Mouse (Mus musculus) macrophage (primary cell): ENCODE measurements around the gene Nr2f6. TPM values are rescaled to one million over a fixed set of nuclear protein-coding genes. Genes with fewer than 3 reads are reported as not detected.

ENCODE experiments used
- H3K27ac ChIP-seq: fragments of 350-480 bp; formaldehyde crosslinking; 2 replicates; pipeline ENCODE4 v1.9.0; 2021
- H3K36me3 ChIP-seq: fragments of 350-480 bp; formaldehyde crosslinking; 2 replicates; pipeline ENCODE4 v1.9.0; 2021; ENCODE audit errors: inconsistent target
- H3K4me3 ChIP-seq: fragments of 350-480 bp; formaldehyde crosslinking; 2 replicates; pipeline ENCODE4 v1.9.0; 2021; ENCODE audit errors: inconsistent target
- H3K79me2 ChIP-seq: fragments of 350-480 bp; formaldehyde crosslinking; 2 replicates; pipeline ENCODE4 v1.9.0; 2021; ENCODE audit errors: inconsistent target
- WGBS: methylation state at CpG from one replicate; pipeline ENCODE4 v1.1.7; 2026; ENCODE audit warnings: inconsistent platforms; ENCODE audit not compliant: missing documents; 5-methylcytosine and 5-hydroxymethylcytosine counted together
- polyA plus RNA-seq: library from polyadenylated mRNA; stranded (reverse); fragments of 250-400 nt; gene quantifications from 3 replicates; pipeline ENCODE4 v1.2.4, GENCODE M21; 2018; ENCODE audit warnings: inconsistent platforms

The Nr2f6 gene
- polyA plus RNA-seq, 1 experiment from 2014 or later = 3.7 TPM

- WGBS = 19% methylated on average over 69 of the region's 72 CpGs
Observed at GRCm38 (mm10) chr8:71380178-71381171, 1.3 kb downstream of the Nr2f6 start.

GRCm38 (mm10) chr8:71379512-71380075, 2.2 kb downstream of the Nr2f6 start:
- Histone ChIP-seq H3K27ac (no peak overlapping the region), H3K79me2 (no peaks in the 10 kb centered on the region), H3K36me3 (no peaks in the 10 kb centered on the region), H3K4me3 (no peak overlapping the region)
- WGBS = 94% methylated on average over 3 of the region's 3 CpGs

More at GRCm38 (mm10) chr8:71380178-71381171, 1.3 kb downstream of the Nr2f6 start:
- Histone ChIP-seq H3K27ac (no peak overlapping the region), H3K79me2 (no peaks in the 10 kb centered on the region), H3K4me3 (peak overlapping the region; percentile 12; the same call in 1 of the 2 replicates), H3K36me3 (no peaks in the 10 kb centered on the region)

DNA sequence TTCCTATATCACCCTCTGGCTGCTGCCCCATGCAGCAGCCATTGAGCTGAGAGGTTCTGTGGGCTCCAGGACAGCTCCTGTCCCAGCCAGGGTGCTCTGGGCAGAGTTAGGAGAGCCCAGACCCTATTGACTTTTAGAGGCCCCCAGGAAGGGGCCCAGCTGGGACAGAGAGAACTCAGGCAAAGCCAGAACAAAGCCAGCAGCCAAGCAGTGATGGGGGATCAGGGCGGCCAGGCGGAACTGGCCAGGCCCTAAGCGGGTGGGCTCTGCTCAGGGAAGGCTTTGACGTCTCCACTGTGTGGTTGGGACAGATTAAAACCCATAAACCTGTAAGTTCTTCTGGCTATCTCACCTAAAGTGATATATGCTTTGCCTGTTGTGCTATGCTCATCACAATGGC, 2.8 kb downstream of the Nr2f6 start:
- 96% methylated on average over 4 of the region's 4 CpGs for WGBS
- Histone ChIP-seq H3K4me3 (no peak overlapping the region), H3K79me2 (no peaks in the 10 kb centered on the region), H3K27ac (no peak overlapping the region), H3K36me3 (no peaks in the 10 kb centered on the region)

- H3K4me3 ChIP-seq = no peak overlapping the region
- 75% methylated on average over 8 of the region's 8 CpGs for WGBS
- H3K36me3 ChIP-seq = no peaks in the 10 kb centered on the region
- no peak overlapping the region for H3K27ac ChIP-seq
- H3K79me2 ChIP-seq = no peaks in the 10 kb centered on the region
Observed at GRCm38 (mm10) chr8:71376423-71377030, 5.2 kb downstream of the Nr2f6 start.

DNA sequence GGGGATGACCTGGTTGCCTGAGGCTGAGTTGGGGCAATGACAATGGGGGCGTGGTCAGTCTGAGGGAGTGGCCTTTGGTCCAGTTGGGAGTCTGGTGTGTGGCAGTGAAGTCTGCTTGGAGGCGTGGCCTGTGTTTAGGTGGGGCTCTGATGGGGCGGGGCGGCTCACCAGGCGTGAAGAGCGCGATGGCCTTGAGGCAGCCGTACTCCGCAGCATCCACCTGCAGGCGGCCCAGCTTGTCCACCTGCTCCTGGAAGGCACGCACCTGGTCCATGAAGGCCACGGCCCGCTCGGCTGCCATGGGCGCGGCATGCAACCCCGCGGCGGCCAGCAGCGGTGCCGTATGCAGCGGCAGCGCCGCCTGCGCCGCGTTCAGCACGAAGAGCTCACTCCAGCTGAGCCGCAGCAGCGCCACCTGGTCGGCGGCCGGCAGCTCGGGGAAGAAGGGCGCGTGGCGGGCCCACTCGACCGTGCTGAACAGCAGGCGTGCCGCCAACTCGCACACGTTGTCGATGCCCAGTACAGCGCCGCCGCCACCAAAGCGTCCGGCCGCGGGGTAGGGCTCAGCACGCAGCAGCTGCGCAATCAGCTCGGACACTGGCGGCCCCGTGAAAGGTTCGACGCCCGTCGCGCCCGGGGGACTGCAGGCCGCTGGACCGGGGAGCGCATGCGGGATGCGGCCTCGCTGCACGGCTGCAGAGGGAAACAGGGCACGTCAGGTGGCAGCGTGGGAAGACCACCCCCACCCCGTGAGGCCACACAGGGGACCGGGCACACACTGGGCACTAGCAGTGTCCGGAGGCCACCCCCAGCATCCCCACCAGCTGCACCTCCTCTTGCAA, 6.0 kb downstream of the Nr2f6 start:
- 21% methylated on average over 74 of the region's 74 CpGs for WGBS
- no peaks in the 10 kb centered on the region for H3K36me3 ChIP-seq
- no peak overlapping the region for H3K4me3 ChIP-seq
- H3K79me2 ChIP-seq = no peaks in the 10 kb centered on the region
- H3K27ac ChIP-seq = no peak overlapping the region

- H3K36me3 ChIP-seq = peaks cover 1% of the 10 kb centered on the region; the same call in 1 of the 2 replicates
- WGBS = 89% methylated on average over 17 of the region's 17 CpGs
Observed at GRCm38 (mm10) chr8:71374616-71375206, 7.0 kb downstream of the Nr2f6 start.

GRCm38 (mm10) chr8:71373000-71373399, 8.8 kb downstream of the Nr2f6 start:
- Histone ChIP-seq H3K79me2 (peaks cover 13% of the 10 kb centered on the region; the same call in 1 of the 2 replicates), H3K27ac (no peak overlapping the region), H3K36me3 (peaks cover 8% of the 10 kb centered on the region; the same call in 1 of the 2 replicates), H3K4me3 (no peak overlapping the region)
- WGBS = 100% methylated on average over 3 of the region's 3 CpGs

More at GRCm38 (mm10) chr8:71374616-71375206, 7.0 kb downstream of the Nr2f6 start:
- Histone ChIP-seq H3K79me2 (peaks cover 2% of the 10 kb centered on the region; the same call in 1 of the 2 replicates), H3K27ac (no peak overlapping the region), H3K4me3 (no peak overlapping the region)

GRCm38 (mm10) chr8:71372427-71372826, 9.3 kb downstream of the Nr2f6 start:
- peaks cover 8% of the 10 kb centered on the region; the same call in 1 of the 2 replicates for H3K36me3 ChIP-seq
- WGBS = 97% methylated on average over 10 of the region's 12 CpGs
- H3K79me2 ChIP-seq = peaks cover 13% of the 10 kb centered on the region; the same call in 1 of the 2 replicates
- no peak overlapping the region for H3K4me3 ChIP-seq
- H3K27ac ChIP-seq = no peak overlapping the region

GRCm38 (mm10) chr8:71371236-71371848, 10.4 kb downstream of the Nr2f6 start, which contains the start of gene Ocel1:
Gene Ocel1 (plus strand): TSS chr8:71371298.
- under 1% methylated on average over 65 of the region's 68 CpGs for WGBS
- peaks cover 8% of the 10 kb centered on the region; the same call in 1 of the 2 replicates for H3K36me3 ChIP-seq

DNA sequence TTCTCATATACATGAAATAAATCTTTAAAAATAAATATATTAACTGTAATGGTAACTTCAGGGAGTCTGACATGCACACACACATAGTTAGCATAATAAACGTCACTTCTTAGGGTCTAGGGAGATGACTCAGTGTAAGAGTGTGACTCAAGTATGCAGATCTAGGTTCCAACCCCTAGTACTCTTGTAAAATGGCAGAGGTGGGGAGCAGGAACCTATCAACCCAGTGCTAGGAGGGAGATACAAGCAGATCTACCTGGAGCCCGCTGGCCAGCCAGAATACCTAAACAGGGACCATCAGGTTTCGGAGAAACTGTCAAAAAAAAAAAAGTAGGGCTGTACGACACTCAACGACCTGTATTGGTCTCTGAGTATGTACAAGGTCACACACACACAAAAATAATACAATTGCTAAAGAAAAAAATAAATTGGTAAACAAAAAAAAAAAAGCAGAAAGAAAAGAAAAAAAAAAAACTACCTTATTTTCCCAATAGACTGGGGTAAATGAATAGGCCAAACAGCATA, 11.0 kb downstream of the Nr2f6 start:
- peak overlapping the region; percentile 47 for H3K27ac ChIP-seq
- WGBS = 7% methylated on average over 3 of the region's 5 CpGs
- peaks cover 8% of the 10 kb centered on the region; the same call in 1 of the 2 replicates for H3K36me3 ChIP-seq
- peaks cover 13% of the 10 kb centered on the region; the same call in 1 of the 2 replicates for H3K79me2 ChIP-seq
- H3K4me3 ChIP-seq = peak overlapping the region; percentile 29

More at GRCm38 (mm10) chr8:71371236-71371848, 10.4 kb downstream of the Nr2f6 start, which contains the start of gene Ocel1:
- Histone ChIP-seq H3K4me3 (peak within 1 kb of the TSS; percentile 29), H3K27ac (peak within 1 kb of the TSS; percentile 62), H3K79me2 (peaks cover 13% of the 10 kb centered on the region; the same call in 1 of the 2 replicates)

- peak overlapping the region; percentile 97 for H3K27ac ChIP-seq
- peaks cover 13% of the 10 kb centered on the region; the same call in 1 of the 2 replicates for H3K79me2 ChIP-seq
- 93% methylated on average over 10 of the region's 10 CpGs for WGBS
- no peak overlapping the region for H3K4me3 ChIP-seq
- H3K36me3 ChIP-seq = peaks cover 8% of the 10 kb centered on the region; the same call in 1 of the 2 replicates
Observed at GRCm38 (mm10) chr8:71369040-71369718, 12.6 kb downstream of the Nr2f6 start.

DNA sequence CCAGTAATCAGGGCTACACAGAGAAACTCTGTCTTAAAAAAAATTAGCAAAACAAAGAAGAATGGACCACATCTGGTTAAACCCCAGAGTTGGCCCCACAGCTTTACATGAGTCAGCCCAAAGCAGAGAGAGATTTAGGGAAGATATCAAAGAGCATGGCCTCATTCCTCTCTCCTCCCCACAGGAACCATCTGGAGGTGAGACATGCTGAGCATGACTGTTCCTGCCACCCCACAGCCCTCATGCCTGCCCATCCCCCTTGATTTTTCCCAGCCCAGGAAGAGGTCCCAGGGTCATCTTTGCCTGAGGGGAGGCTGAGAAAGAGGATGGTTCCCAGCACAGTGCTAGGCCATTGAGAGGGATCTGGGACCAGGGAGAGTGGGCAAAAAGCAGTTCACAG, 13.4 kb downstream of the Nr2f6 start:
- peak overlapping the region; percentile 75 for H3K4me3 ChIP-seq

More for the DNA sequence above, 13.4 kb downstream of the Nr2f6 start:
- H3K79me2 ChIP-seq = peaks cover 13% of the 10 kb centered on the region; the same call in 1 of the 2 replicates
- H3K36me3 ChIP-seq = peaks cover 8% of the 10 kb centered on the region; the same call in 1 of the 2 replicates
- peak overlapping the region; percentile 97 for H3K27ac ChIP-seq
